Mouse (Mus musculus): Measurements from ENCODE around the gene Fbxo47. TPM values are rescaled to one million over a fixed set of nuclear protein-coding genes. Genes with fewer than 3 reads are reported as not detected.

Gene Fbxo47
- polyA plus RNA-seq, 1 experiment from 2014 or later: 0.65 TPM

DNA sequence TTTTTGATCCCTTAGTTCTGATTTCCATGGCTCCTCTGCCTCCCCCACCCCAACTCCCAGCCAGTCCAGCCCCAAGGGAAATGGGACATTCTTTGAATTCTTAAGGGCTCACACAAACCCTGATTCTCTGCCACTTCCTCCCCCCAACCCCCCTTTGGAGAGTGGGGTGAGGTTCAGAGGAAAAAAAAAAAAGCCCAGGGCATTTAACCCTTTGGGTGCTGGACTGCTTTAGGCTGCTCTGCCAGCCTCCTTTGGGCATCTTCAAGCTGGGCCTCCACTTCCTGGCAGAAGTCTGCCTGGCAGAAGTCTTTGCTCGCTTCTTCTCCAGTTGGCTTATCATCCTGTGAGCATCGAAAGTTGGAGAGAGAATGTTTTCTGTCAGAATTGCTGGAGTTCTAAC lies 75.9 kb downstream of the Fbxo47 start:
- no peaks in the 10 kb centered on the region for H3K9me3 ChIP-seq
- H3K27me3 ChIP-seq (replicated peaks): no peaks in the 10 kb centered on the region
- H3K4me1 ChIP-seq (replicated peaks): peaks cover 91% of the 10 kb centered on the region
- H3K27ac ChIP-seq: peak overlapping the region; percentile 71
- no peak overlapping the region for H3K4me3 ChIP-seq (replicated peaks)
- ATAC-seq: no peak
- peak overlapping the region; percentile 10; the same call in 1 of the 2 replicates for H3K4me2 ChIP-seq (replicated peaks)
- 47% methylated on average over 2 of the region's 2 CpGs for WGBS
- H3K36me3 ChIP-seq: peaks cover 8% of the 10 kb centered on the region; the same call in 1 of the 2 replicates
- H3K9ac ChIP-seq: no peak overlapping the region; the same call in 1 of the 2 replicates

DNA sequence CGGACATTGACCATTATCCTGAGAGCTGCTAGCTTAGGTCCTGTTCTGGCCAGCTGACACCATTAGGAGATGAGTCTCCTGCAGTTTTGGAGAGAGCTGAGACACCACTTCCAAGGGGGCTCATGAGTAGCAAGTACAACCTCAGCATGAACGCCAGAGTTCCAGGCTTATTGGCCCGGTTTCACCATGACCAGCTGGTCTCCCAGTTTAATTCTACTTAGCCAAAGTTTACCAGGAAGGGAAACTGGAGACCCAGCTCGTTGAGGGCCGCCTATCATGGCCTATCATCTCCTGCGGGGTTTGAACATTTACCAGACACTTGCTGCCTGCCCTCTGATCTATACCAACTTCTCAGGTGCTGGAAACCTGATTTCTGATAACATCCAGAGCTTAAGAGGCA lies 76.3 kb downstream of the Fbxo47 start:
- H3K9me3 ChIP-seq: no peaks in the 10 kb centered on the region
- WGBS: 16% methylated on average over 6 of the region's 6 CpGs
- peak overlapping the region; percentile 71 for H3K27ac ChIP-seq
- H3K27me3 ChIP-seq (replicated peaks): no peaks in the 10 kb centered on the region
- no peak overlapping the region for H3K4me3 ChIP-seq (replicated peaks)
- no peak overlapping the region; the same call in 1 of the 2 replicates for H3K9ac ChIP-seq
- peaks cover 8% of the 10 kb centered on the region; the same call in 1 of the 2 replicates for H3K36me3 ChIP-seq
- no peak for ATAC-seq
- H3K4me2 ChIP-seq (replicated peaks): peak overlapping the region; percentile 10; the same call in 1 of the 2 replicates
- H3K4me1 ChIP-seq (replicated peaks): peaks cover 87% of the 10 kb centered on the region

DNA sequence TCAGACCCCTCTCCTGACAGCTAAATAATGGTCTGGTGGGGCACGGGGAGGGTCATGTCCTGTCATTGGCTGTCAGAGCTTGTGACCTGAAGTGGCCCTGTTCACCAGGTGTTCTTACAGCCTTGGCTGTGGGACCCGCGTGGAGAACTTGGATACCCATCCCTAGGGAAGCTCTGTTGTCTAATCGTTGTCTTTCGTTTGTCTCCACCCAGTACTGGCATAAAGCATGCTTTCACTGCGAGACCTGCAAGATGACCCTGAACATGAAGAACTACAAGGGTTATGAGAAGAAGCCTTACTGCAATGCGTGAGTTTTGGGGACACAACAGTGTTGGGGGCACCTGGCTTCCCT lies 77.4 kb downstream of the Fbxo47 start:
- Histone ChIP-seq H3K27ac (peak overlapping the region; percentile 86; the same call in 1 of the 2 replicates), H3K4me2 (replicated peaks) (peak overlapping the region; percentile 51), H3K9me3 (no peaks in the 10 kb centered on the region), H3K36me3 (peaks cover 8% of the 10 kb centered on the region; the same call in 1 of the 2 replicates), H3K9ac (no peak overlapping the region), H3K27me3 (replicated peaks) (no peaks in the 10 kb centered on the region), H3K4me1 (replicated peaks) (peaks cover 88% of the 10 kb centered on the region), H3K4me3 (replicated peaks) (no peak overlapping the region)
- ATAC-seq: no peak
- 58% methylated on average over 7 of the region's 7 CpGs for whole genome bisulfite sequencing

DNA sequence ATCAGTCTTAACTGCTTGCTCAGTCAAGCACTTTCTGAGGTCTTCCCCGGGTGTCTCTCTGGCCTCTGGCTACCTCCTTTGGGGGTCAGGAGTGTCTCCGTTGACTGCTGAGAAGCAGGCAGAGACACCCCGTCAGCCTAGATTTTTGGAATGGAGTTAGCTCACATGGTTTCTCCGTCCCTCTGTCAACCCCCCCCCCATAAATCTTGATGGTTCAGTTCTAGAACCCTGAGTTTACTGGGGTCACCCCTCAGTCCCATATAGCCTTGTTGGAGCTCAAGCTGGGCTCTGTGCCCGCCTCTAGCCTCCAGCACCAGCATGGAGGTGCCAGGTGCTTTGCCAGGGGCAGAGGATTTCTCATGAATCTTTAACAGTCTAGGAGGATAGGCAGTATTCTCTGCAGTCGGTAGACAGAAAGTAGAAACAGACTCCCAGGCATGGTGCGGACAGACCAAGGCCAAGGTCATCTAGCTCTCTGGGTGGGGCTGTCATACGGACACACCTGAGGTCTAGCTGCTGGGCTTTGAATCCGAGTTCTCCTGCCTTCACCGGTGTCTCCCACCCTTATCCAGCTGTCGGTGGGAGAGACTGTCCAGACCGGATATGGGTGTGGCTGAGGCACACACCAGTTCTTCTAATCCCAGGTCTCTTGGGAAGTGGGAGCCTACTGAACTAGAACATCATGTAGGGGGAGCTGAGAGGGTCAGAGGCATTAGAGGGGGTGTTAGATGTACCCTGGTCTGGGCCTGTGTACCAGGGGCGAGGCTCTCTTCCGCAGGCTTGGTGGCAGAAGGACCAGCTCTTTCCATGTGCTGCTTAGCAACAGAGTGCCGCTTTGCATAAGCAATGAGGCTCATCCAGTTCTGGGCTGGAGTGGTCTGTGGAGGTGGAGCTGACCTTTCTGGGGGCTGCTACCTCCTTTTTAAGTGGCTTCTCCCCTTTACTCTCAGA lies 78.0 kb downstream of the Fbxo47 start:
- Histone ChIP-seq H3K9me3 (no peaks in the 10 kb centered on the region), H3K4me2 (replicated peaks) (peak overlapping the region; percentile 51), H3K36me3 (peaks cover 8% of the 10 kb centered on the region; the same call in 1 of the 2 replicates), H3K9ac (peak overlapping the region; percentile 38), H3K4me1 (replicated peaks) (peaks cover 87% of the 10 kb centered on the region), H3K4me3 (replicated peaks) (no peak overlapping the region), H3K27ac (peak overlapping the region; percentile 86), H3K27me3 (replicated peaks) (no peaks in the 10 kb centered on the region)
- ATAC-seq: no peak
- 17% methylated on average over 15 of the region's 15 CpGs for WGBS

DNA sequence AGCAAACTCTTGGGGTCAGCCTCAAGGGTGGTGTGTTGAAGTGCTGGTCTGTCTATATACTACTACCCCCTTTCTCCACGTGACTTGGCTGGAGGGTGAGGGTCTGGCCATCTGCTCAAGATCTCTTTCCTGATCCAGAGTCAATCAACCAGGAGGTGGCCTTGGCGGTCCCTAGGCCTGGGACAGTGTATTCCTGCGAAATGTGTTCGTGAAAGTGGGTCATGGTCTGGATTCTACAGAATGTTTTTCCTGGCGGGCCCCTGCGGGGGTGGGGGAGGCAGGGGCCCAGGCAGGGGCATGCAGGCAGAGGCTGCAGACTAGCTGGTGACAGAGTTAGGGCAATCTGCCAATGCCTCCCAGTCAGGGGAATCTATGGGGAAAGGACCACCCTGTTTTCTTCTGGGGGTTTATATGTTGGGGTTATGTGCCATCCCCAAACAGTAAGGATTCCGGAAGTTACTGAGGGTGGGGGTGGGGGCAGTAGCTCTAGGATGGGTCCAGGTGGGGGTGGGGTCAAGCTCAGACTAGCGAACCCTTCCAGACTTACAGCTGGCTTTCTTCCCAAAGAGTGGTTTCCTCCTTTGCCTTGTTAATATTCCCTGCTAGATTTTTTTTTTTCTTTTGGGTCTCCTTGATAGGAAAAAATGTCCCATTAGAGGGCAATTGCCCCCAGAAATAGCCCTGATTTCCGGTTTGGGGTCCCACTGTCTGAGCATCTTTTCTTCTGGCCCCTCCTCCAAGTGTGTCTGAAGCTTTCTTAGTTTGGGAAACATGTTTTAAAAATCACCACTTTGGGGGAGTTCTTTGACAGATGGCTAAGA lies 78.9 kb downstream of the Fbxo47 start:
- Histone ChIP-seq H3K9ac (peak overlapping the region; percentile 5; the same call in 1 of the 2 replicates), H3K36me3 (peaks cover 8% of the 10 kb centered on the region; the same call in 1 of the 2 replicates), H3K4me3 (replicated peaks) (no peak overlapping the region), H3K4me1 (replicated peaks) (peaks cover 79% of the 10 kb centered on the region), H3K27ac (peak overlapping the region; percentile 86), H3K4me2 (replicated peaks) (peak overlapping the region; percentile 51), H3K9me3 (no peaks in the 10 kb centered on the region), H3K27me3 (replicated peaks) (no peaks in the 10 kb centered on the region)
- WGBS: 11% methylated on average over 9 of the region's 9 CpGs
- no peak for ATAC-seq

DNA sequence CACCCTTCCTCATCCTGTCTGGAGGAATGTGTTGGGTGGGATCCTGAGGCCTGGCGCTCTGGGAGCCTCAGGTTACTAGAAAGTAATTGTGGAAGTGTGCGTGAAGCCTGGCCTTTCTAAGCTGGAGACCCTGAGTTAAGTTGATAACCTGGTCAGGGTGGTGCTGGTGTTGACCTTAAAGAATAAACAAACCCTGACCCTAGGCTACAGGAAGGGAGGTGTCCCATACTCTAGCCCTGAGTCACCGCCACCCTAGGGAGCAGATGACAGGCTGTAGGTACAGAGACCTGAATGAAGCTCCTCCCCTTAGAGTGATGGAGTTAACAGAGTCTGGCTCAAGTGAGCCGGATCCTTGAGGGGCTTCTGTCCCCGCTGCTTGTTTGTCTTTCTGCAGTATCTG lies 80.1 kb downstream of the Fbxo47 start:
- 51% methylated on average over 5 of the region's 5 CpGs for WGBS
- Histone ChIP-seq H3K27me3 (replicated peaks) (no peaks in the 10 kb centered on the region), H3K9ac (no peak overlapping the region), H3K9me3 (no peaks in the 10 kb centered on the region), H3K4me3 (replicated peaks) (no peak overlapping the region), H3K4me1 (replicated peaks) (peaks cover 67% of the 10 kb centered on the region), H3K36me3 (peaks cover 6% of the 10 kb centered on the region; the same call in 1 of the 2 replicates), H3K27ac (peak overlapping the region; percentile 86; the same call in 1 of the 2 replicates), H3K4me2 (replicated peaks) (peak overlapping the region; percentile 3; the same call in 1 of the 2 replicates)
- no peak for ATAC-seq

Other genes with a start within 250 kb of the Fbxo47 start
- 1.9 and 2.4 TPM in 2 replicates for gene Mllt6, start 220.7 kb downstream of the Fbxo47 start, polyA plus RNA-seq (2015; fragmentation: Nextera tagmentation; extraction: Ambion mirVana)
- gene Cisd3, start 198.3 kb downstream of the Fbxo47 start, polyA plus RNA-seq (2015; fragmentation: Nextera tagmentation; extraction: Ambion mirVana): 79.9 and 93.0 TPM in 2 replicates
- gene Pcgf2, start 183.7 kb downstream of the Fbxo47 start, polyA plus RNA-seq (2015; fragmentation: Nextera tagmentation; extraction: Ambion mirVana): 12.7 and 12.8 TPM in 2 replicates
- gene Psmb3, start 180.8 kb downstream of the Fbxo47 start, polyA plus RNA-seq (2015; fragmentation: Nextera tagmentation; extraction: Ambion mirVana): 426 and 480 TPM in 2 replicates
- gene Pip4k2b, start 139.4 kb downstream of the Fbxo47 start, polyA plus RNA-seq (2015; fragmentation: Nextera tagmentation; extraction: Ambion mirVana): 1.0 and 1.2 TPM in 2 replicates
- gene Cwc25, start 117.6 kb downstream of the Fbxo47 start, polyA plus RNA-seq (2015; fragmentation: Nextera tagmentation; extraction: Ambion mirVana): 13.3 and 13.4 TPM in 2 replicates
- 0.24 TPM in 1 of 2 replicates, not detected in the other for gene 1700001P01Rik, start 108.2 kb downstream of the Fbxo47 start, polyA plus RNA-seq (2015; fragmentation: Nextera tagmentation; extraction: Ambion mirVana)
- gene Rpl23, start 101.7 kb downstream of the Fbxo47 start, polyA plus RNA-seq (2015; fragmentation: Nextera tagmentation; extraction: Ambion mirVana): 530 and 606 TPM in 2 replicates
- gene Lasp1, start 85.2 kb downstream of the Fbxo47 start, polyA plus RNA-seq (2015; fragmentation: Nextera tagmentation; extraction: Ambion mirVana): 123 and 126 TPM in 2 replicates
- gene B230217C12Rik, start 43.4 kb downstream of the Fbxo47 start, polyA plus RNA-seq (2015; fragmentation: Nextera tagmentation; extraction: Ambion mirVana): 5.2 and 5.3 TPM in 2 replicates
- 0.47 and 0.49 TPM in 2 replicates for gene Plxdc1, start 102.3 kb upstream of the Fbxo47 start, polyA plus RNA-seq (2015; fragmentation: Nextera tagmentation; extraction: Ambion mirVana)
- gene Arl5c, start 112.0 kb upstream of the Fbxo47 start, polyA plus RNA-seq (2015; fragmentation: Nextera tagmentation; extraction: Ambion mirVana): 7.6 and 11.8 TPM in 2 replicates
- gene Cacnb1, start 138.9 kb upstream of the Fbxo47 start, polyA plus RNA-seq (2015; fragmentation: Nextera tagmentation; extraction: Ambion mirVana): 6.5 and 7.5 TPM in 2 replicates
- gene Rpl19, start 142.6 kb upstream of the Fbxo47 start, polyA plus RNA-seq (2015; fragmentation: Nextera tagmentation; extraction: Ambion mirVana): 1,063 and 1,131 TPM in 2 replicates
- 0.16 and 0.29 TPM in 2 replicates for gene Stac2, start 169.3 kb upstream of the Fbxo47 start, polyA plus RNA-seq (2015; fragmentation: Nextera tagmentation; extraction: Ambion mirVana)